Mouse (Mus musculus) kidney, adult 11 months (tissue): Measurements from ENCODE around the gene Acot7.
A peak's percentile ranks its signal among the peaks of the same experiment; 100 is the strongest.

ENCODE experiments used
- DNase-seq: peaks from one replicate; pipeline ENCODE4 v3.0.0; 2022

Gene Acot7

GRCm38 (mm10) chr4:152182205-152182604 lies 4.3 kb downstream of the Acot7 start:
- no peak for DNase-seq

GRCm38 (mm10) chr4:152184353-152185035 lies 6.6 kb downstream of the Acot7 start:
- no peak for DNase-seq

DNA sequence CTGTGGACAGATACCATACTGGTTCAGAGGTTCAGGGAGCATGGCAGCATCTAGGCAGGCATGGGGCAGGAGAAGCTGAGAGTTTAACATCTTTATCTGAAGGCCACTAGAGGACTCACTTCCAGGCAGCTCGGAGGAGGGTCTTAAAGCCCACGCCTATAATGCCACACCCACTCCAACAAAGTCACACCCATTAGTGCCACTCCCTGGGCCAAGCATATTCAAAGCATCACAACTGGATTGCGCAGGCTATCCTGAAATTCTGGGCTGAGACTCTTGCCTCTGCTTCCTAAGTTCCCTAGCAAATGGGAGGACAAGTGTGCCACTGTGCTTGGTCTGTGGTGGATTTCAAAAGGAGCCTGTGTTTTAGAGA lies 7.2 kb downstream of the Acot7 start:
- DNase-seq: no peak

DNA sequence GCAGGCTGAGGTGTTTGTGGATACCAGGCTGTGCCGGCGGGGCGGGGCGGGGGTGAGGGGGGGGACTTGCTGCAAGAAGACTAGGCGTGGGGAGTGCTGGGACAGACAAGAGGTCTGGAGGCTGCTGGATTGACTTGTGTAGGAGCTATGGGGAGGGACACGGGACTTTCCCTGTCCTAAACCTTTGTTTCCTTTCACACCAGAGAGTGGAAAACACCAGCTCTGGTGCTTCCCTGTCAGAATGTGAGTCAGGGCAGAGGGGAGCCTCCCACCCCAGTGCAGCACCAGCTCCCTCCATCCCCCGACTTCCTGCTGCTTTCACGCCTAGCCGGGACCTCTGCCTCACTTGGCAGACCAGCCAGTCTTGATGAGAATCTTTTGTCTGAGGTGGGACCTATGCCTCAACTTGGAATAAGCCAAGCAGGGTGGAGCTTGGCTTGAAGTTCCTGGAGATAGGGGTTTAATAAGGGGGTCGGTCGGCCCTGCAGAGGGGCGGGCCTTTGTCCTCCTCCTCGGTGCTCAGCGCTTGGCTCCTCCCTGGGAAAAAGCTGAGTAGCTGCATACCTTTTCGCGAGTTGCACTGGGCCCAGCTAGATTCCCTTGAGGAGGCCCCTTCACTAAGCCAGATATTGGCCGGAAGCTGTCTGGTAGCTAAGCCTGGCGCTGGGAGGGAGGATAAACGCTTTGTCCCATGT lies 7.7 kb downstream of the Acot7 start:
- no peak for DNase-seq

- no peak for DNase-seq
Observed at GRCm38 (mm10) chr4:152186205-152187082, 8.5 kb downstream of the Acot7 start.

- no peak for DNase-seq
Observed at GRCm38 (mm10) chr4:152187142-152187541, 9.2 kb downstream of the Acot7 start.

DNA sequence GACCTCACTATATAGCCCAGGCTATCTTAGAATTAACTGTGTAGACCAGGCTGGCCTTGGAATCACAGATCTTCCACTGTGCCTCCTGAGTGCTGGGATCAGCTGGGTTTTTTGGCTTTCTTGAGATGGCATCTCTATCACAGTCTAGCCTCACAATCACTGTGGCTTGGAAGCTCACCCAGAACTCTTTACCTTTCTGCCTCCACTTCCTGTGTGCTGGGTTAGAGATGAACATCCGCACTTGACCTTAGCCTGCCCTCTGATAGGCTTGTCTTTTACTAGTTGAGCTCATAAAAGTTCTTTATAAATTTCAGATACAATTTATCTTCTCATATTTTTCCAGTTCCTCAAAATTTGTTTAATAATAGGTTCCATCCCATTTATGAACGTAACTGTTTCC lies 10.7 kb downstream of the Acot7 start:
- no peak for DNase-seq

- DNase-seq: no peak
Observed at GRCm38 (mm10) chr4:152189071-152189470, 11.1 kb downstream of the Acot7 start.

GRCm38 (mm10) chr4:152189691-152190090 lies 11.8 kb downstream of the Acot7 start:
- DNase-seq: no peak

DNA sequence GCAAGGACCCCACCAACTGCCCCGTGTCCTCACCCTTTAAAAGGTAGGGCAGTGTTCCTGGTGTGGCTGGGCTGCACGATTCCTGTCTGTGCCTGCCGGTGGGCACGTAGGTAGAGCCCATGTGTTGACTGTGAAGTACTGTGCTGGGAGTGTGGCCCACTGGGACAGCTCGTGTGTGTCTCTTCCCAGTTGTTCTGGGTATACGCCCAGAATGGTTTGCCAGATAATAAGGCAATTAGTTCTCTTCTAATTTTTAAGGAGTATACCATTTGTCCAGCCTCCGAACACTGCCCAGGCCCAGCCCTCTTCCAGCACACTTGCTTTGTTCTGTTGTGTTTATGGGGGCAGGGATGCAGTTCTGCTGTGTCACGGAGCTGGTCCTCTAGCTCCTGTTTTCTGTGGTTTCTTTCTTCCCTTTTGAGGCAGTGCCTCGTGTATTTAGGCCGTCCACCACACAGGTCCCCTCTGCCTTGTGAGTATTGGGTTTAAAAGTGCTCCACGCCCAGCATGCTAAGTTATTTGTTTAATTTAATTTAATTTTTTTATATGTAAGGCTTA lies 12.2 kb downstream of the Acot7 start:
- no peak for DNase-seq

GRCm38 (mm10) chr4:152190701-152191100 lies 12.8 kb downstream of the Acot7 start:
- DNase-seq: no peak

DNA sequence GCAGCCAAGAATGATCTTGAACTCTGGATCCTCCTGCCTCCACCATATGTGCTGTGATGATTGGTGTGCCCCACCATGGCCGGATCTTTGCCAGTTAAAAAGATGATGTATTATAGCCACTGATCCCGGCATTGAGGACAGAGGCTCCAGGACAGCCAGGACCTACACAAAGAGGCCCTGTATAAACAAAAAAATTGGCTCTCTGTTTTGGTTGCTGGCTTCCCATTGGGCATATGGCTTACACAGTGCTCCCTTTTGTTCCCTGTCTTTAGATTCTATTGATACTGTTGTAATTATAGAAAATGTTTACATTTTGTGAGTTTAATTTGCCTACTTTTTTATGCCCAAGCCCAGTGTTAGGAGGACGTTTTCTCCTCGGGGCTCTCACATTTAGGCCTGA lies 14.6 kb downstream of the Acot7 start:
- no peak for DNase-seq

- no peak for DNase-seq
Observed at GRCm38 (mm10) chr4:152194476-152195175, 16.7 kb downstream of the Acot7 start.

DNA sequence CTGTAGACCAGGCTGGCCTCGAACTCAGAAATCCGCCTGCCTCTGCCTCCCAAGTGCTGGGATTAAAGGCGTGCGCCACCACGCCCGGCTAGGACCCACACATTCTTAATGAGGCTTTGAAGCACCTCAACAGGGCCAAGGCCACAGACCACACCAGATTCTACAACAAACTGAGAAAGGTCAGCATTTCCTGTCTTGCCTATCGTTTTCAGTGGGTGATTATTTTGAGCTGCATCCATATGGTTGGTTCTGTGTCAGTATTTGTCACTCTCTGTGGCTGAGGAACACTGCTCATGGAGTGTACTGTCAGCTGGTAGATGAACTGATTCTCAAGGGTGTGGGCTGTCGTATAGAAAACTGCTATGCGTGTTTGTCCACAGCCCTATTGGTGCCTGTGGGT lies 18.3 kb downstream of the Acot7 start:
- DNase-seq: no peak

- DNase-seq: no peak
Observed at GRCm38 (mm10) chr4:152197545-152197944, 19.6 kb downstream of the Acot7 start.

- no peak for DNase-seq
Observed at GRCm38 (mm10) chr4:152199617-152200016, 21.7 kb downstream of the Acot7 start.

DNA sequence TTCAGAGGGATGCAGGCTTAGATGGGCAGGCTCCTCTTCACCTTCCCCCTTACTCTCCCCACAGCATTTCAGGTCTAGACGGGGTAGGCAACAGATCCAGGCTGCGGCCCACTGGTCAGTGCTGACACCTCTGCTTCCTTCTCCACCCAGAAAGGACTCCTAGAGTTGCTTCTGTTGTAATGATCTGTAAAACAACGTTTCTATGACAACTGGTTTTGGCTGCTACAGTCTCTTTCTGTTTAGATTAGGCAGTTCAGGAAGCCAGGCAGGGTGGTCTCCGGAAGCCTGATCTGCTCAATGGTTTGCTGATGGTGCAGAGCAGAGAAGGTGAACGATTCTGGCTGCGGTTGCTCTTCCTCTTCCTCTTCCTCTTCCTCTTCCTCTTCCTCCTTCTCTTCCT lies 23.6 kb downstream of the Acot7 start:
- no peak for DNase-seq

- DNase-seq: peak; percentile 58
Observed at GRCm38 (mm10) chr4:152202418-152202817, 24.5 kb downstream of the Acot7 start.

DNA sequence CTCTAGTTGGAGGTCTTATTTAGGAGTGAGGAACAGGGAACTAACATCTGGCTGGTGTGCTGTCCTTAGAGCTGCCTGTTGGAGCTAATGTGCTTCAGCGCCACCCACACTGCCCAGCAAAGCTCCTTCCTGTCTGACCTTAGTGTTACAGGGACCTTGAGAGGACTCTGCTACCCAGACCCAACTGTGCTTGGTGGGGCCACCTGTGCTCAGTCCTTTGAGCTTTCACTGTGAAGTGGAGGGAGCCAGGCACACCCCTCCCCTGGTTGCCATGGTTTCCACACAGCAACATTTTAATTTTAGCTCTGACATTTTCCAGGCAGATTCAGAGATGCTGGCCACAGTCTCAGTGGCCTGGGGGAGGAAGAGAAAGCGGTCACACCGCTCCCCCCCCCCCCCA lies 25.0 kb downstream of the Acot7 start:
- no peak for DNase-seq

GRCm38 (mm10) chr4:152204663-152205062 lies 26.7 kb downstream of the Acot7 start:
- no peak for DNase-seq

GRCm38 (mm10) chr4:152206199-152206598 lies 28.3 kb downstream of the Acot7 start:
- no peak for DNase-seq

GRCm38 (mm10) chr4:152209623-152210022 lies 31.7 kb downstream of the Acot7 start:
- DNase-seq: no peak

DNA sequence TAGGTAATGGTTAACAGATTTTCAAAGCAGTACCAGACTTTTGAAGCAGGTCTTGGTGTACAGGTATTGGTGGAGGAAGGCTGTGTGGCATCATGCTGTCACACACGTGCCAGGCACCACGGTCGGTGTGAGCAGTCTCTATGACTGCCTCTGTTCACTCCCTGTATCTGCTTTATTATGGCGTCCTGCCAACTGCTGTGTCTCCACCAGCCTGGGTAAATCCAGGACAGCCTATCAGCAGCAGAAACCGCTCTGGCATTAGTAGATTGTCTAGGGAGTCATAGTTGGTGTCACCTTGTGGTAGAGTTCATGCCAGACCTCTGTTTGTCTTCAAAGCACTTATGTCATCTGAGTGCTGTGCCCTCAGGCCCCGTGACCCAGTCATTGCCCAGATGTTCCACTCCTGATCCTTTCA lies 34.2 kb downstream of the Acot7 start:
- DNase-seq: peak; percentile 79
